Mouse (Mus musculus): ENCODE results near the gene Wdr62. TPM values are rescaled to one million over a fixed set of nuclear protein-coding genes. Genes with fewer than 3 reads are reported as not detected.
"Not testable (repeated sequence)": the region's sequence is repeated elsewhere in the genome, so short reads cannot be mapped to it uniquely, and the experiment has no call there.

Gene Wdr62
- total and polyA plus RNA-seq, 3 experiments = 0.97 to 5.3 (median 1.7) TPM

DNA sequence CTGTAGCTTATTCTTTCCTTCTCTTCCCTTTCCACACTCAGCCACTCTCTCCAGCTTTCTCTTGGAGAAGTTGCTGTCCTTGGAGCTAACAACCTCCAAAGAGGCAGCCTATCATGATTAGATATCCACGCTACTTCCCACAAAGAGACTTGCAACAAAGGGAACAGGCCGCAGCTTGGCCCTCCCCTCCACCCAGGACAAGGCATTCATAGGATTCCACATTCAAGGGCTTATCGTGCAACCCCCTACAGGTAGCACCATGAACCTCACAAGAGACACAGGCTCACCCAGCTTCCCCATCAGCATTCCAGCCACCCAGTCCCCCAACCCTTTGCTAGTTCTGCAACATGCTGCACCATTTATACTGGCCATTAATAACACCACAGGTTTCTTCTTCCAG is 13.4 kb downstream of the Wdr62 start:
- Histone ChIP-seq H3K27me3 (ENCODE audit: control insufficient read depth, insufficient read depth, low read length) (no peaks in the 10 kb centered on the region), H3K4me1 (ENCODE audit: control insufficient read depth, insufficient read depth, low read length) (no peaks in the 10 kb centered on the region), H3K27ac (no peak overlapping the region), H3K4me3 (no peak overlapping the region), H3K36me3 (ENCODE audit: control insufficient read depth, insufficient read depth, low read length) (no peaks in the 10 kb centered on the region), H3K9ac (ENCODE audit: low read depth, low read length) (no peak overlapping the region), H3K79me2 (replicated peaks; ENCODE audit: control insufficient read depth, insufficient read depth, low read length) (no peaks in the 10 kb centered on the region)
- intact Hi-C loops (cut with DNase I) = no loop called here
- TF ChIP-seq EP300 (IDR thresholded peaks at IDR 0.05; ENCODE audit: insufficient read depth, low read depth, low read length) = no peak
- no peak for TF ChIP-seq CTCF (IDR thresholded peaks at IDR 0.05)
- TF ChIP-seq POLR2A (IDR thresholded peaks at IDR 0.05; ENCODE audit: insufficient read depth, low read depth, low read length) = no peak
- DNase-seq = no peak
- 75% methylated on average over 3 of the region's 3 CpGs for WGBS

DNA sequence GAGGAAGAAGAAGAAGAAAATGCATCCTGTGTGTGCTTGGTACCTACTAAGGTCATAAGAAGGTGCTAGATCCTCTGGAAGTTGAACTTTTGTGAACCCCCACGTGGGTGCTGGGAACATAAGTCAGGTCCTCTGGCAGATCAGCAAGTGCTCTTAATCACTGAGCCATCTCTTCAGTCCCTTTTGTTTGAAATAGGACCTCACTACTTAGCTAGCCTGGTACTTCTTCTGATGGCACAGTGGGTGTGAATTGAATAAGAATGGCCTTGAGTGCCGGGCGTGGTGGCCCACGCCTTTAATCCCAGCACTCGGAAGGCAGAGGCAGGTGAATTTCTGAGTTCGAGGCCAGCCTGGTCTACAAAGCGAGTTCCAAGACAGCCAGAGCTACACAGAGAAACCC is 14.3 kb downstream of the Wdr62 start:
- no peaks in the 10 kb centered on the region for H3K36me3 ChIP-seq (ENCODE audit: control insufficient read depth, insufficient read depth, low read length)
- H3K27ac ChIP-seq = no peak overlapping the region

DNA sequence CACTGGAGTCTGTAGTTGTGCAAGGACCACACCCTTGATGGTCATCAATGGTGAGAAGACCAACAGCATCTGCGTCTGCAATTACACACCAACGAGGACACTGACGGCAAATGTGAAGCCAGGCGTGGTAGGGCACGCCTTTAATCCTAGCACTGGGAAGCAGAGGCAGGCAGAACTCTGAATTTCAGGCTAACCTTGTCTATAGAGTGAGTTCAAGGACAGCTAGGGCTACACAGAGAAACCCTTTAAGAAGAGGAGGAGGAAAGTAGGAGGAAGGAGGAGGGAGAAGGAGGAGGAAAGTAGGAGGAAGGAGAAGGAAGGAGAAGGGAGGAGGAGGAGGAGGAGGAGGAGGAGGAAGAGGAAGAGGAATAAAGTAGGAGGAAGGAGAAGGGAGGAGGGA is 14.7 kb downstream of the Wdr62 start:
- intact Hi-C loops (cut with DNase I) = no loop called here
- H3K27me3 ChIP-seq (ENCODE audit: control insufficient read depth, insufficient read depth, low read length) = no peaks in the 10 kb centered on the region
- DNase-seq = no peak
- TF ChIP-seq POLR2A (IDR thresholded peaks at IDR 0.05; ENCODE audit: insufficient read depth, low read depth, low read length) (no peak), EP300 (IDR thresholded peaks at IDR 0.05; ENCODE audit: insufficient read depth, low read depth, low read length) (no peak), CTCF (IDR thresholded peaks at IDR 0.05) (no peak)
- H3K79me2 ChIP-seq (replicated peaks; ENCODE audit: control insufficient read depth, insufficient read depth, low read length) = no peaks in the 10 kb centered on the region
- H3K36me3 ChIP-seq (ENCODE audit: control insufficient read depth, insufficient read depth, low read length) = no peaks in the 10 kb centered on the region
- H3K4me1 ChIP-seq (ENCODE audit: control insufficient read depth, insufficient read depth, low read length) = no peaks in the 10 kb centered on the region
- H3K27ac ChIP-seq = no peak overlapping the region
- WGBS = 91% methylated on average over 5 of the region's 5 CpGs
- no peak overlapping the region for H3K4me3 ChIP-seq
- H3K9ac ChIP-seq (ENCODE audit: low read depth, low read length) = no peak overlapping the region

More for the DNA sequence above, 14.3 kb downstream of the Wdr62 start:
- Histone ChIP-seq H3K79me2 (replicated peaks; ENCODE audit: control insufficient read depth, insufficient read depth, low read length) (no peaks in the 10 kb centered on the region), H3K4me3 (no peak overlapping the region), H3K9ac (ENCODE audit: low read depth, low read length) (no peak overlapping the region), H3K4me1 (ENCODE audit: control insufficient read depth, insufficient read depth, low read length) (no peaks in the 10 kb centered on the region), H3K27me3 (ENCODE audit: control insufficient read depth, insufficient read depth, low read length) (no peaks in the 10 kb centered on the region)
- intact Hi-C loops (cut with DNase I) = no loop called here
- WGBS = 92% methylated on average over 7 of the region's 7 CpGs
- TF ChIP-seq EP300 (IDR thresholded peaks at IDR 0.05; ENCODE audit: insufficient read depth, low read depth, low read length) = no peak
- TF ChIP-seq POLR2A (IDR thresholded peaks at IDR 0.05; ENCODE audit: insufficient read depth, low read depth, low read length) = no peak
- TF ChIP-seq CTCF (IDR thresholded peaks at IDR 0.05) = no peak
- no peak for DNase-seq

DNA sequence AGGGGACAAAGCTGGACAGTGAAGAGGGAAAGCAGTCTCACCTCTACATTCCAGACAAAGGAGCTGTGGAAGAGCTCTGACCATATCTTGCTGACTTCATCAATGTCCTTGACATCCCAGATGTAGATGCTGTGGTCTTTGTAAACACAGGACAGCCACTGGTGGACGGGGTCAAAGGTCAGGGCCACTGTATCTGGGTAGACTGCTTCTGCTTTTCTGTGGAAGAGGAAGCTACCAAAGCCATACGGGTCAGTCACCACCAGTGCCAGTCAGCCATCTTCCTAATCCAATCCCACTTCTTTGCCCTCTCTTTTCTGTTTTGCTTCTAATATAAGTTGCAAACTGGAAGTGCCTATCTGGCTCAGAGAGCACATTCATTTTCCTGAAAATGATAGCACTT is 15.2 kb downstream of the Wdr62 start:
- no peak for DNase-seq

DNA sequence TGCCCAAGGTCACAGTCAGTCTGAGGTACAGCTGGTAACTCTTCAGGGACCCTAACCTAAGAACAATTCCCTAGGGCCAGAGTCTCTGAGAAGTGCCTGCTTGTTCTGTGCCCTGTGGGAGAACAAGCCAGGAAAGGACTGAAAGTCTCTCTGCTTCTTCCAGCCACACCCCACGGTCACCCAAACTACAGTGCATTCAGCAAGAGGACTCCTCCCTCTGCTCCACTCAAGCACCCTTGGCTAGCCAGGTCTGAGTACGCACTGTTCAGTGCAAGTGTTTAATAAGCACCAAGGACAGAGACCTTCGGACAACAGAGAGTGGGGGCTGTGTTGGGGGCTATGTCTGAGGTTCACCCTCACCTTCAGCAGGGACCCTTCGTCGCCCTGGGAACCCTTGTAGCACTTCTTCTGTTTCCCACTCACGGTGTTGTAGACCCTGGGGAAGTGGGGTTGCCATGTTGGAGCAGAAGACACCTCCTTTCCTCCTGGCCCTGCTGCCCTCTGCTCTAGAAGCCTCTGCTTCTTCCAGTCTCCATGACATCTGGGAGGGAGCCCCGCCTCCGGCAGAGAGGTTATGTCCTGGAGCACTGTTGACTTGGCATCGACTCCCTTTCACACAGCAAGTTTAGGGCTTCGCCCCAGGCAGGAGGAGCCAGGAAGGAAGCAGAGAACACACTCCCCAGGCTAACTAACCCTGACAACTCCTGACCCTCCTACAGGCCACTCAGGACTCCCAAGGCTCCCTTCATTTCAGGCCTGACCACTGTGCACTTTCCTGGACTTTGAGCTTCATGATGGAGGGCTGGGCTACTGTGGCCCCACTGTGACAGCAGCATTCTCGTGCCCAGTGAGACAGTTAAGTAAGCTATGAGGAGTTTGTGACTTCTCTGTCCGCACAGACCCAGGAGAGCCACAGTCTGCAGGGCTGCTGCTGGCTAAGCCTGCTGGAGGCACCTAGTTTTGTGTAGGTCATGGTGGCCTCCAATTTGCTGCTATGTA is 28.0 kb downstream of the Wdr62 start:
- no peak for TF ChIP-seq EP300 (IDR thresholded peaks at IDR 0.05; ENCODE audit: insufficient read depth, low read depth, low read length)
- no peak for TF ChIP-seq CTCF (IDR thresholded peaks at IDR 0.05)
- no peak for TF ChIP-seq POLR2A (IDR thresholded peaks at IDR 0.05; ENCODE audit: insufficient read depth, low read depth, low read length)
- H3K27ac ChIP-seq = no peak overlapping the region
- H3K4me1 ChIP-seq (ENCODE audit: control insufficient read depth, insufficient read depth, low read length) = no peaks in the 10 kb centered on the region
- no peaks in the 10 kb centered on the region for H3K27me3 ChIP-seq (ENCODE audit: control insufficient read depth, insufficient read depth, low read length)
- H3K36me3 ChIP-seq (ENCODE audit: control insufficient read depth, insufficient read depth, low read length) = no peaks in the 10 kb centered on the region
- WGBS = 74% methylated on average over 12 of the region's 12 CpGs
- intact Hi-C loops (cut with DNase I) = no loop called here
- no peaks in the 10 kb centered on the region for H3K79me2 ChIP-seq (replicated peaks; ENCODE audit: control insufficient read depth, insufficient read depth, low read length)
- H3K4me3 ChIP-seq = no peak overlapping the region
- H3K9ac ChIP-seq (ENCODE audit: low read depth, low read length) = no peak overlapping the region
- peak in 1 of 2 experiments; percentile 35 for DNase-seq

More for the DNA sequence above, 15.2 kb downstream of the Wdr62 start:
- Histone ChIP-seq H3K36me3 (ENCODE audit: control insufficient read depth, insufficient read depth, low read length) (no peaks in the 10 kb centered on the region), H3K27ac (no peak overlapping the region), H3K9ac (ENCODE audit: low read depth, low read length) (no peak overlapping the region), H3K4me3 (no peak overlapping the region), H3K4me1 (ENCODE audit: control insufficient read depth, insufficient read depth, low read length) (no peaks in the 10 kb centered on the region), H3K27me3 (ENCODE audit: control insufficient read depth, insufficient read depth, low read length) (no peaks in the 10 kb centered on the region), H3K79me2 (replicated peaks; ENCODE audit: control insufficient read depth, insufficient read depth, low read length) (no peaks in the 10 kb centered on the region)
- TF ChIP-seq POLR2A (IDR thresholded peaks at IDR 0.05; ENCODE audit: insufficient read depth, low read depth, low read length) = no peak
- TF ChIP-seq CTCF (IDR thresholded peaks at IDR 0.05) = no peak
- TF ChIP-seq EP300 (IDR thresholded peaks at IDR 0.05; ENCODE audit: insufficient read depth, low read depth, low read length) = no peak
- intact Hi-C loops (cut with DNase I) = no loop called here
- 82% methylated on average over 2 of the region's 2 CpGs for WGBS

DNA sequence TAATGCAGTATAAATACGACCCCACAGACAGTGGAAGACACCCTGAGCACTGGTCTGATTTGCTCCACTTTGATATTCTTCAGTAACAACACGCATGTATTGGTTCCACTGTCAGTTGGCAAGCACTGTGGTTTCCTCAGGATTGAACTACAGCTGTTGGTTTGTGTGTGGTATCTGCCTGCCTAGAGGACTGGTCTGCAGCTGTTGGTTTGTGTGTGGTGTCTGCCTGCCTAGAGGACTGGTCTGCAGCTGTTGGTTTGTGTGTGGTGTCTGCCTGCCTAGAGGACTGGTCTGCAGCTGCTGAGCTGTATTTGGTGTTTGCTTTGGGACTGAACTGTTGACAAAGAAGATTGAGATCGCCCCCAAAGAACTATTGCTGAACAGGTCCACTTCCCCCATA is 42.8 kb downstream of the Wdr62 start:
- H3K4me3 ChIP-seq; H3K79me2 ChIP-seq (replicated peaks; ENCODE audit: control insufficient read depth, insufficient read depth, low read length); H3K4me1 ChIP-seq (ENCODE audit: control insufficient read depth, insufficient read depth, low read length); H3K27ac ChIP-seq; DNase-seq; H3K36me3 ChIP-seq (ENCODE audit: control insufficient read depth, insufficient read depth, low read length); intact Hi-C loops (cut with DNase I); H3K9ac ChIP-seq (ENCODE audit: low read depth, low read length); H3K27me3 ChIP-seq (ENCODE audit: control insufficient read depth, insufficient read depth, low read length): not testable (repeated sequence)
- WGBS = 73% methylated on average over 3 of the region's 3 CpGs
